8 mouse cellular contexts compared by ENCODE assay signal in the genomic region with DNA sequence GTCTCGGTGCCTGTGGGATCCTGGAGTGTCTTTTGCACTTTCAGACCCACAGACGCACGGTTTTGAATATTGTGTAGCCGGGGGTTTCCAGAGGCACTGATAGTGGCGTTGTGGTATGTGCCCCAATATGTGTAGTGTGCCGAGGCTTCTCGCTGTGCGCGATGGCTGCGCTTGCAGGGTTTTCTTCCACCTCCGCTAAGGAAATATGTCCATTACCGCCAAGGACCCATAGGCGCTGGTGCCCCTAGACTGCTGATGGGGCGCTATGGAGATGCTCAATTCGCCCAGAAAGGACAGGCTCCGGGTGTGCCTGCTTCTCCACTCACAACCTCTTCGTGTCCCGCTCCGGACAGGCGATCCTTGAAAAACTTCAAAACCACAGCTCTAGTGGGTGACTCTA. TPM values are rescaled to one million over a fixed set of nuclear protein-coding genes. Genes with fewer than 3 reads are reported as not detected.
DNase-seq lines count a peak whose midpoint lies in the region; ATAC-seq lines count a peak whose summit lies in the region.

No protein-coding gene starts in this region.

- no peak for ATAC-seq in heart, embryonic 12.5 days (ENCODE audit: insufficient number of reproducible peaks, low FRiP score)
- peak; percentile 27; the same call in 1 of the 2 replicates for ATAC-seq in megakaryocyte, adult 5-6 weeks (ENCODE audit: poor library complexity, severe bottlenecking)
- no peak for ATAC-seq in erythroid progenitor cell, adult 5-6 weeks (replicated peaks; ENCODE audit: low FRiP score, poor library complexity, severe bottlenecking)

- H3K9ac ChIP-seq in heart, embryonic 12.5 days, result peak overlapping the region; percentile 65

- H3K4me2 ChIP-seq in heart, embryonic 12.5 days, result peak overlapping the region; percentile 88

- DNase-seq in heart, postnatal 25 days (ENCODE audit: low spot score), result no peak
- peak; percentile 74 for DNase-seq in cerebellum, adult 9-11 months
- DNase-seq in frontal cortex, postnatal 25 days (ENCODE audit: low spot score in 2 of 2), result peak; percentile 35 to 39
- peak; percentile 14 to 33 for DNase-seq in kidney, postnatal 25 days
- peak; percentile 32 for DNase-seq in right cerebral cortex, postnatal 4 days

- peaks cover 12% of the 10 kb centered on the region for H3K4me1 ChIP-seq in heart, embryonic 12.5 days (replicated peaks)

- intact Hi-C loops in heart, postnatal 25 days (cut with DNase I), result no loop called here

- peak overlapping the region; percentile 72 for H3K4me3 ChIP-seq in heart, embryonic 12.5 days

- no peaks in the 10 kb centered on the region for H3K9me3 ChIP-seq in heart, embryonic 12.5 days (replicated peaks)

- H3K27ac ChIP-seq in heart, embryonic 12.5 days (ENCODE audit: poor library complexity, severe bottlenecking), result peak overlapping the region; percentile 68

- under 1% methylated on average over 20 of the region's 20 CpGs for WGBS in heart, embryonic 12.5 days

- H3K27me3 ChIP-seq in heart, embryonic 12.5 days (replicated peaks), result peaks cover 15% of the 10 kb centered on the region; the same call in 1 of the 2 replicates

- H3K36me3 ChIP-seq in heart, embryonic 12.5 days, result no peaks in the 10 kb centered on the region

RNA-seq across cellular contexts. Expression of a gene that starts 1.0 kb away (rescaled TPM):
- polyA plus RNA-seq in heart, embryonic 12.5 days (2016; fragmentation: Nextera tagmentation; extraction: Ambion mirVana), result 5.6 and 7.4 TPM in 2 replicates
- under 1 TPM; 0.16 to 0.25 TPM for total RNA-seq in heart, postnatal 25 days (2021)
- 0.84 and 1.2 TPM in 2 replicates for total RNA-seq in megakaryocyte, adult 5-6 weeks (2015)
- 1.1 and 2.3 TPM in 2 replicates for total RNA-seq in megakaryocyte, adult 5-6 weeks (2017)
- total RNA-seq in erythroid progenitor cell, adult 5-6 weeks (2015; ENCODE audit: low replicate concordance), result not detected in 2 replicates
- not detected in 2 replicates for total RNA-seq in erythroid progenitor cell, adult 5-6 weeks (2017; ENCODE audit: low replicate concordance)
